Mouse (Mus musculus) left cerebral cortex, postnatal 14 days (tissue): Measurements from ENCODE around the gene E2f2. TPM values are rescaled to one million over a fixed set of nuclear protein-coding genes. Genes with fewer than 3 reads are reported as not detected.

Experiments
- DNase-seq, 2 experiments: peaks; one replicate each; pipeline ENCODE4 v3.0.0; 2021 to 2022; ENCODE audit warnings: low spot score in 2 of 2, mixed read lengths in 1 of 2
- intact Hi-C: fragments of 180-260 bp; cut with DNase I; formaldehyde crosslinking; loops from one replicate; pipeline ENCODE4 v1.15.1; 2025
- total RNA-seq, 2 experiments: library from RNA; stranded (reverse); gene quantifications; 2 replicates each; pipeline ENCODE4 v1.2.3; 2021

E2f2 gene
- total RNA-seq, 2 experiments from 2014 or later, result 0.90 to 0.93 TPM

DNA sequence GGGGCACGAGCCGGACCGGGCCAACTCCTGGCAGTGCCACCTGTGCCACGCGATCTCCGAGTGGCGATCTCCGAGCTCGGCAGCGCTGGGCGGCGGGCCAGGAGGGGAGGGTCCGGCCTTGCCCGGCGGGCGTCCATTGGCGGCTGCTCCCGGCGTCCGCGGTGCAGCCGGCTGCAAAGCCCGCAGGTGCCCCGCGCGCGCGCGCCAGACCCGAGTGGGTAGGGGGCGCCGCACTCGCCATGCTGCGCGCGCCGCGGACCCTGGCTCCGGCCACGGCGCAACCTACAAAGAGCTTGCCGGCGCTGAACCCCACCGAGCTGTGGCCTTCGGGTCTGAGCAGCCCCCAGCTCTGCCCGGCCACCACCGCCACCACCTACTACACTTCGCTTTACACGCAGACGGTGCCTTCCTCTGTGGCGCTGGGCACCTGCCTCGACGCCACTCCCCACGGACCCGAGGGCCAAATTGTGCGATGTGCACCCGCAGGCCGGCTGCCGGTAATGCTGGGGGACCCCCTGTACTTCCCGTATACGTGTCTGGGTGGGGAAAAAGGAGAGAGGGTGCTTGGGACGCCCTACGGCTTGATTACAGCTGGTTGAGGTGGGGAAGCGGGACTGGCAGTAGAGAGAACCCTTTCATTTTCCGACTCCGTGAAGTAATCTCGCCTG, 482 bp downstream of the E2f2 start:
- intact Hi-C loops, result no loop called here

DNA sequence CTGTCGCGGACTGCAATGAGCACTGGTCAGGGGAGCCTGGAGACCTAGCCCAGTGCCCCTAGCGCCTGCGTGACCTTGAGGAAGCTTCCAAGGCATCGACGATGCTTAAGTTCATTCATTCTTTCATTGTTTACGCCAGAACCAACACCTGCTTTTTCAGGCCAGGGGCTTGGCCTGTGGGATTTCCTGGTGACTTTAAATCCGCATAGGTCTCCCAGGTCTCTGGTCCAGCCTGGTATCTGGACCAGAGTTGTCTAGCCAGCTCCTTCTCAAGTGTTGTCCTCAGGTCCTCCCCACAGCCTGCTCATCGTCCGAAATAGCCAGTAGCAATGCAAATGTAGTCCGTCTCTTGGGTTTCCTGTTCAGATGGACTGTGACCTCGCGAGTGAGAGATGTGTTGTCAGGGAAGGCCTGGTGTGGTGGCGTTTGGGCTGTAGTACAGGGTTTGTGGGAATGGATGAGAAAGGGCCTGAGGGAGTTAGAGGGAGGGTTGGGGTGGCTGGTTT, 1.1 kb downstream of the E2f2 start:
- DNase-seq, result no peak
- intact Hi-C loops, result no loop called here

More for the DNA sequence above, 482 bp downstream of the E2f2 start:
- DNase-seq, result no peak

DNA sequence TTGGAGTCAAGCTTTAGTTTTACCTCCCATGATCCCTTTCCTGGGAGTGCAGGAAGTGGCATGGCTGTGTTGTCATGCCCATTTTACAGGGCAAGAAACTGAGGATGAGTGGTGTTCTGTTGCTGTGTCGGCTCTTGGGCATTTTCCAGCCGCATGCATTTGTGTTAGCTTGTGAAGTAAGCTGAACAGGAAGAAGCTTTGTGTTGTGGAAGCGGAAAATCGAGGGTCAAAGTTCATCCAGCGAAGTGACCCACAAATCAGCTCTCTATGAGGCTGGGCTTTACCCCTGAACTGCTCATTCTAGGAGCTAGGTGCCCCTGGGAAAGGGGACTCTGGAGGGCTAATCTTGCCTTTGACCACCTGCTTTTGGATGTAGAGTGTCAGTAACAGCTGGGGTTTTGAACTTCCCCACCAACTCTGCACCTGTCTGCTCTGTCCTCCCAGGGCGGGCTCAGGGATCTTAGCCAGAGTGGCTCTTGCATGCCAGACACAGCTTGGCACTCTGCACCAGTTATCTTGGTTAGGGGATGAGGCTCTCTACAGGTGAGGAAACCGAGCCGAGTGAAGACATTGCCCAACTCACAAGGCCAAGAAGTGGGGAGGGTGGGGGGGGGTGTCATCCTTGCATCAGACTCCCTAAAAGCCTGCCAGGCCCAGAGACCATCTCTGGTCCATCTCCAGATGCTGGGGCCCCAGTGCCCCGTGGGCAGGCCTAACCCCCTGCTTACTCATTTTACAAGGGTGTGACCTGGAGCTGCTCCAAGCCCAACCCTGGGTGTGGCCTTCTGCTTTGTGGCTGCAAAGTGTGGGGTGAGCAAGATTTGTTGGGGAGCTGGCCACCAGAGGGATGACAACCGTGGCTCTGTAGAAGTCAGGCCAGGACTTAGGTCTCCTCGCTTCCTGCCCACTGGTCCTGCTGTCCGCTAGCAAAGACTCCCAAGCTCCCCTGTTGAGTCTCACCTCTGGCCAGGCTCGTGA, 2.3 kb downstream of the E2f2 start:
- no peak for DNase-seq
- intact Hi-C loops, result no loop called here

DNA sequence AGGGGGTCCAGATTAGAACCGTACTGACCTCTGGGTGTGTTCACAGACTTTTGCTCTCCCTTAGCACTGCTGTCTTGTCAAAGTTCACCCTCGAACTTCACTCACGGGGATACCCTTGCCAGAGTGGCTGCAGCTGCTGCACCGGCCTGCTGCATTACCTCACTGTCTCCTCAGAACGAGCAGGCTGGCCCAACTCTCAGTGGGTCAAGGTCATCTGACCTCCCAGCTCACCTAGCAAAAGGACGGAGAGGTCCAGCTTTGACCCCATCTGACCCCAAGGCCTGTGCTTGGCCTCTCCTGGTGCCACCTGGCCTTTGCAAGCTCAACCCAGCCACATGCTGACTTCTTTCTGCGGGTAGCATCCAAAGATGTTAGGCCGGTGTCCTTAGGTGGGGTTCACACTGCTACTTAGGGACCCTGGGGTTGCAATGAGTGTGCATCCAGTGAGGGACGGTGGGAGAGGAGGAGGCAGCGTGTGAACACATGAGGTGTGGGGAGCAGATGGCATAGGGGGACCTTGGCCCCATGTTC, 3.9 kb downstream of the E2f2 start:
- DNase-seq, result no peak
- intact Hi-C loops, result no loop called here

DNA sequence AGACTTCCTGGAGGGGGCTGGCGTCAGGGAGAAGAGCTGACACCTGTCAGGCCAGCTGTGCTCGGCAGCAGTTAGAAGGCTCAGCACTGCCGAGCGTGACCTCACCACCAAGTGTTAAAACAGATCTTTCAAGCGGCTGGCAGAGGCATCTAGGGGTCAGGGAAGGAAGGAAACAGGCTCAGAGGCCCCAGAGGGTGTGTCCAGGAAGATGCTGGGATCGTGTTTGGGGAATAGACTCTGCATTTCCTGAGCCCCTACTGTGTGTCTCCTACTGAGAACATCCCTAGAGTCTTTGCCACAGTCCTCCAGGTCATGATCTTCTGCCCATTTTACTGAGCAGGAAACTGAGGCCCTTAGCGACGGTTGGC, 5.0 kb downstream of the E2f2 start:
- DNase-seq, result no peak
- intact Hi-C loops, result no loop called here

DNA sequence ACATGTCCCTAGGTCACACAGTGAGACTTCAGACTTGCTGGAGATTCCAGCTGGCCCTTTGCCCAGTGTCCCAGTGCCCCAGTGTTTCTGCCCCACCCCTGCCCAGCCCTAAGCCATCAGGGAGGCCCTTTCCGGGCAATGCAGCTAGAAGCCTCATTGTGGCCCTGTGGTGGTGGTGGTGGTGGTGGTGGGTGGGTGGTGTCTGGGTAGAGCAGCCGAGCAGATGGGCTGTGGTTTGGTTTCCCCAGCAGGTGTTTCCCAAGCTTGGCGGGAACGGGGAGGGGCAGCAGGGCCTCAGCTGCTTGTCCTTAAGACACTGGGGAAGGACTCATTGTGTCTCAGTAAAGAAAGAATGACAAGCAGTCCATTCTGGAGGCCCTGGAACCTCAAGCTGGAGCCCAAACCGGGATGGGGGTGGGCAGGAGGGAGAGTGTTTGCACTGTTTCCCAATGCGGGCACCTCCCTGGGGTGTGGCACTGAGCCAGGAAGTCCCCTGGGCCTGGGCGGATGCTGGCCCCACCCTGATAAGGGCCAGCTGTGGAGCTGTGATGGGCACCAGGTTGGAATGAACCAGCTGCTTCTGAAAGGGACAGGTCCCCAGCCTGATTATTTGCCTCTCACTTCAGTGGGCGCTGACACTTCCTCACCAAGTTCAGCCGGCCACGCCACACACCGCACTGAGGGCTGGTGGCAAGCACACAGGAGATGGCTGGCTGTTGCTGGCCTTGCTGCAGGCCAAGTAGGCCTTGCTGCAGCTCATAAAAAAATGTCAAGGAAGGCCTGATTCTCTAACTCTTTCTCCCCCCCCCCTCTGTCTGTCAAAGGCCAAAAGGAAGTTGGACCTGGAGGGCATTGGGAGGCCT, 5.6 kb downstream of the E2f2 start:
- DNase-seq, result no peak
- intact Hi-C loops, result no loop called here

DNA sequence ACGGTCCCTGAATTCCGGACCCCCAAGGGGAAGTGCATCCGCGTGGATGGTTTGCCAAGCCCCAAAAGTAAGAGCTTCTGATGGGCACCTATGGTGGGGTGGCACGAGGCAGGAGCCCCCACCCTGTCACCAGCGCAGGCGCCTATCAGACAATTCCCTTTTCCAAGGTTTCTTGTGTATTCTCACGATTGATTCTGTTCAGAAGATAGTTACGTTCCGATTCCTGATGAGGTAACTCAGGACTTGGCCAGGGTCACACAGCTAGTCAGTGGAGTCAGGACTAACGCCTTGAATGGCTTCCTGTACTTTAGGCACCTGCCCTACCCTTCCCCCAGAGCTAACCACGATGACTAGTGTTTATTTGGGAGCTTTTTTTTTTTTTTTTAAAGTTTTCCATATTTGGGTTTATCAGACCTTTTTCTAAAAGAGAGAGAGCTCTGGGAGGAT, 6.3 kb downstream of the E2f2 start:
- intact Hi-C loops, result no loop called here
- DNase-seq, result no peak

DNA sequence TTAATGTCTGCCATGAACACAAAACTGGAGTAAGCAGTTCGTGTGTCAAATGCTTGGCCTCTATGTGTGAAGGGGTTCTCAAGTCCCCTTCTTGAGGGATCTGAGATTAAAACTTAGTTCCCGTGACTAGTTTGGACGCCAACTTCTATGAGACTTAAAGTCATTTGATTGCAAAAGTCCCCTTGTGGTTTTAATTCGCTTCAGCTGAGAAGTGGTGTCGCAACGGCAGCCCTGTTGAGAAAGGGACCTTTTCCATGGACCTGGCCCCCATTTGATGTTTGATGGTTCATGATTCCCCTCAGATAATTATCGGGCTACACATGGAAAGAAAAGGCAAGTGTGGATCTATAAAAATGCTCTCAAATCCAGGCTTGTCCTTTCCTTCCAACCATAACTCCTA, 7.3 kb downstream of the E2f2 start:
- intact Hi-C loops, result no loop called here
- DNase-seq, result no peak

DNA sequence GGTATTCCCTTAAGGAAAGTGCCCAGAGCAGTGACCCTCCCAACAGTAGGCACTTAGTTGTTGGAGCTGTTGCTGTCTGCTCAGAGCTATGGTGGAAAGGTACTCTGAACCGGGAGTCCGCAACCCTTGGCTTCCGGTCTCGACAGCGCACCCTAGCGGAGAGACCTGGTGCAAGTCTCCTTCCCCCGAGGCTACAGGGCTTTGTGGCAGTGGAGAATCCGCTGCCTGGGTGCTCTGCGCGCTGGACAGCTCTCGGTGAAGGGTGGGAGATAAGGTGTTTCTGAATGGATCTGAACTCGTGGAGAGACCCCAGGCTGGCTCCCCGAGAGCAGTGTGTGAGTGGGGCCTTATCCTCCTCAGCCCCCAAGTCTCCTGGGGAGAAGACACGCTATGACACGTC, 7.8 kb downstream of the E2f2 start:
- peak; percentile 76 to 79 for DNase-seq
- intact Hi-C loops, result no loop called here

DNA sequence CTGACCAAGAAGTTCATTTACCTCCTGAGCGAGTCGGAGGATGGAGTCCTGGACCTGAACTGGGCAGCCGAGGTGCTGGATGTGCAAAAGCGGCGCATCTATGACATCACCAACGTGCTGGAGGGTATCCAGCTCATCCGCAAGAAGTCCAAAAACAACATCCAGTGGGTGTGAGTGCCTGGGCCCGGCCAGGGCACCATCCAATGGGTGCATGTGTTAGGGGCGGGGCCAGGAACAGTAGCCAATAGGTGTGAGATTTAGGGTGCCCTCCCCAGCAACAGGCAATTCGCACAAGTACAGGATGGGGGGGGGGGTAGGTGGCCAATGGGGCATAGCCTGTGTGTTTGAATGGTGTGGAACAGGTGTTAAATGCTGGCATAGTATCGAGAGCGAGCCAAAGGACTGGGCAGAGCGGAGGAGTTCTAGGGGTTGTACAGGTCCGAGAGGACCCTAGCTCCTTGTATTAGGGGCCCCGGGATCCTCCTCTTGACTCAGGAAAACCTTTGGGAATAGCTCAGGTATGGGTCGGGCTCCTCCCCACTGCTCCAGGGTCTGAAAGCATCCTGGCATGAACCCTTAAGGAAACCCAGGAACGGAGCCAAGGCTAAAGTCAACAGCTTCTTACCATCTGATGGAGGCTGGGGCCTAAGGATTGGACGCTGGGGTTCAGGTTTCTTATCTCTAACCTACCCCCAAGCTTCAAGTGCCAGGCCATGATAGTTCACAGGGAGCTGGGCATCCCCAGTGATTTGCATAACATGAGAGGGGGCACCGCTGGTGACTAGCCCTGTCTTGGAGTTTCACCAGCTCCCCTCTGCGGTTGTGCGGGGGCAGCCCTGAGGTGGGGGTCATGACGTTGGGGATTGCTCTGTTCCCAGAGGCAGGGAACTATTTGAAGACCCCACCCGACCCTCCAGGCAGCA, 8.5 kb downstream of the E2f2 start:
- intact Hi-C loops, result no loop called here
- DNase-seq, result peak; percentile 69 to 90

DNA sequence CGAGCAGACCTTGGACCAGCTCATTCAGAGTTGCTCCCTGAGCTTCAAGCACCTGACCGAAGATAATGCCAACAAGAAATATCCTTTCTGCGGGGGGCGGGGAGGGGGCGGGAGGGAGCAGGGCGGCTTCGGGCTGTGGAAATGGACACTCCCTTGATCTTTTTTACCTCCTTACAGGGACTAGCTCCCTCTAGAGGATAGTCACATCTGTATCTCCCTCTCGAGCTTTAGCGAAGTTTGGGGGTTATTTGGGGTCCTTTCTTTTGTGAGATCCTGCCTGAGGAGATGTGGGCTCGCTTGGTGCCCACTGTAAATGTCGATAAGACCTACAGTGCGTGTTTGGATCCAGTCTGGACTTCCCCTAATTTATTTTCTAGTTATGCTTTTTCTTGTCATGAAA, 9.2 kb downstream of the E2f2 start:
- DNase-seq, result no peak
- intact Hi-C loops, result no loop called here

DNA sequence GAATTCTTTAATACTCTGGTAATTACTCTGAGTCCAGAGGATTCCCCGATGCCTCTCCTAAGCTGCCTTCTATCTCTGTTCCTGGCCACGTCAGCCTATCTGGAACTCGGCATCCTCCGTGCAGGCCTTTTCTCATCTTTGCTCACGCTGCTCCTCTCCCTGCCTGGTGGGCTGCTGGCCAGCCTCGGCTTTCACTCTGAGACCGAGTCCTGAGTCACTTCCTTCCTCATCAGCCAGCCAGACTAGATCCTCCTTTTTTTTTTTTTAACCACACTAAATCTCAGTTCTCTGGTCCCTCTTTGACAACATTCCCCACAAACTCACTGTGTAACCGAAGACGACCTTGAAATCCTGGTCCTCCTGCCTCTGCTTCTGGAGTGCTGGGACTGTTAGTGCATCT, 13.2 kb downstream of the E2f2 start:
- intact Hi-C loops, result no loop called here
- DNase-seq, result peak; percentile 48 to 59

DNA sequence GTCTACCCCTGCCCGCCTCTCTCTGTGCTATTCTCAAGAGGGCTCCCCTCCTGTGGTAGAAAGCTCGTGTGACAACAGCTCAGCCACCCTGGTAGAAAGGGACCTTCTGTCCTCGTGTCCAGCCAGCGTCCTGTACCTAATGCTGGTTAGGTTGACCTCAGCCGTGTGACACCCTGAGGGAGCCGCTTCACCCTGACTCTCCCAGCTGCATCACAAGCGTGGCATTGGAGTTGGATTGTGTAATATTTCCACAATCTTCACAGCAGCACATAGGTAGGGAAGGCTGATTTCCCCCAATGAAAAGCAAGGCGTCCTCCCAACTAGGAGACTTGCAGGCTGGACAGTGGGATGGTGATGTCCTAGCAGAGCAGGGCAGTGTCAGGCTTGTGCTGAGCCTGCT, 14.1 kb downstream of the E2f2 start:
- no peak for DNase-seq
- intact Hi-C loops, result no loop called here

DNA sequence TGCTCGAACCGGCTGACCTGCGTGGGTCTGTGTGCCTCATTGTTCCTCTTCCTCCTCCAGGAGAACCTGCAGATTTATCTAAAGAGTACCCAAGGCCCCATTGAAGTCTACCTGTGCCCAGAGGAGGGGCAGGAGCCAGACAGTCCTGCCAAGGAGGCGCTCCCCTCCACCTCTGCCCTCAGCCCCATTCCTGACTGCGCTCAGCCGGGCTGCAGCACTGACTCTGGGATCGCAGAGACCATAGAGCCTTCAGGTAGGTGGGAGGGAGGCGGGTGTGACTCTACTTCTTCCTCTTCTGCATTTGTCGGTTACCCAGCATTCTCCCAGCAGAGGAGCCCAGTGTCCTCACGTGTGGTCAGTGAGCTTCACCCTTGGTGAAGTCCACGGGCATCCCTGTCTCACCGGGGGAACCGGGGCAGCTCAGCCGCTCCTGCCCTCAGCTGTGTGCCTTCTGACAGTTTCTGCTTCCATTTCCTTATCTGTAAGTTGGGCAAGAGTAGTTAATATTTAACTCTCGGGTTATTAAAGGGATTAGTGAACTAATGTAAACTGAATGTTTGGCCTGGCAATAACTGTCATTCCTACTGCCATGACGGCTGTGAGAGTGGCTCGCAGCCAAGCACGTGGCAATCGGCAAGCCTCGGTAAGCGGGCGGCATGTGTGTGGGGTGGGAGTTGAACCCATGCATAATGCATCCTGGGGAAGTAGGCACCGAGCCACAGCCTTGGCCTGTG, 14.7 kb downstream of the E2f2 start:
- DNase-seq, result no peak
- intact Hi-C loops, result no loop called here

DNA sequence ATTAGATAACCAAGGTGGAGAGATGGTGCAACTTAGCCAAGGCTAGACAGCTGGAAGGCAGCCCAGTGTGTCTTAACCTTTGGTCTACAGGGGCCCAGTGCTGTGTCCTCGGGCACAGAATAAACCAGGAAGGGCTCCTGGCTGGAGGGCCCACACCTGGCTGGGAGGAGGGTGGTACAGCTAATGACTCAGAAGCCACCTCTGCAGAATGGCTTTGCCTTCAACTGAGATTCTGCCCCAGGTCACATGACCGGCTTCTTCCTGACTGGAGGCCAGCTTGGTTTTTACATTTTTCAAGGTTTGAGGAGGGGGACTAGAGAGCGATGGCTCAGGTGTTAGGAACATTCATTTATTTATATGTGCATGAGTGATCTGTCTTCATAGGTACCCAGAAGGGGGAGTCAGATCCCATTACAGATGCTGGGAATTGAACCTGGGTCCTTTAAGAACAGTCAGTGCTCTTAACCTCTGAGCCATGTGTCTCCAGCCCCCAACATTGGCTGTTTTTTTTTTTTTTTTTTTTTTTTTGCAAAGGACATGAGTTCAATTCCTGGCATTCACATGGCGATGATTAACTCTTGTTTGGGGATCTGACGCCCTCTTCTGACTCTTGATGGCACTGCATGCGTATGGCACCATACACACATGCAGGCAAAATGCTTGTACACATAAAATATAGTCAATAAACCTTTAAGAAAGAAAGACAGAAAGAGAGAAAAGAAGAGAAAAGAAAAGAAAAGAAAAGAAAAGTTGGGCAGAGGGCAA, 17.0 kb downstream of the E2f2 start:
- DNase-seq, result no peak
- intact Hi-C loops, result no loop called here

DNA sequence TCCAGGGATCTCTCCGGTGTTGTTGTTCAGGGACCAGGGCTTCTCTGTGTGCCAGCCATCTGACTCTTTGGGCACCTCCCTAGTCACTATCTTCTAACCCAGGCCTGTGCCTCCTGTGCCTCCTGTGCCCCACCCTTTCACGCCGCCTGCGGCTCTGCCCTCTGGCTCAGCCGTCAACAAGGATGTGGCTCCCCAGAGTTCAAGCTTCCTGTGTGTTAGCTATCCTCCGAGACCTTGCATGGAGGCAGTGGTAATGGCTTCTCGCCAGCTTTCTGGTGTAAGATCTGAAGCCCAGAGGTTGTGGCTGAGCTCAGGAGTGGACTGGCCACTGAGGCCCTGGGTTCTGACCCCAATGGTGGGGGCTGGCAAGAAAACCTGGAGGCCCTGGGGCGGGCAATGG, 17.7 kb downstream of the E2f2 start:
- no peak for DNase-seq
- intact Hi-C loops, result no loop called here

DNA sequence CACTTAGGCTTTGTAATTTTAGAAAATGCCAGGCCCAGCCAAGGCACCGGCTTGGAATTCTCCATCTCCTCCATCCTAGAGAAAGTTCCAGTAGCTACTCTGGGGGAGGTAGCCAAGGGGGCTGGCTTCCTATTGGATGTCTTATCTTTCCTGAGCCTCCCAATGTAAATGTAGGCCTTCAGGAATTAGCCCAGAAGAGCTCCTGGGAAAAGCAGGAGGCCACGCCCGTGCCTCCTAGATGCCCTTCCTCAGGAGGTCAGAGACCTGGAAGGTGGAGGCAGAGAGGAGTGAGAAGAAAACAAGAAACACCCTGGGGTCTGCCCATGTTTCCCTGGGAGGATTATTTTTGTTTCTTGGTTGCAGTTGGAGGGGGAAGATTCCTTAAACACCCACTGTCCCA, 21.4 kb downstream of the E2f2 start:
- intact Hi-C loops, result no loop called here
- no peak for DNase-seq
